Mouse (Mus musculus) brain, adult 2 months (tissue): ENCODE measurements around the gene Gpr62.
A peak's percentile ranks its signal among the peaks of the same experiment; 100 is the strongest.
"Not testable (repeated sequence)": the region's sequence is repeated elsewhere in the genome, so short reads cannot be mapped to it uniquely, and the experiment has no call there.

ENCODE experiments used
- DNase-seq: peaks from one replicate; pipeline ENCODE4 v3.0.0; 2011; ENCODE audit warnings: low read depth, low spot score

The Gpr62 gene

GRCm38 (mm10) chr9:106465571-106466200 is at the start of gene Gpr62:
Gene Gpr62, minus strand, starts transcription at chr9:106465938.
- DNase-seq: peak; percentile 96

- DNase-seq: no peak
Observed at GRCm38 (mm10) chr9:106514273-106514672, 48.5 kb upstream of the Gpr62 start, which contains the start of gene Iqcf5. Gene Iqcf5, plus strand, starts transcription at chr9:106514573.

- DNase-seq: no peak
Observed at GRCm38 (mm10) chr9:106513566-106513965, 47.8 kb upstream of the Gpr62 start.

GRCm38 (mm10) chr9:106512729-106513450 is 47.2 kb upstream of the Gpr62 start:
- DNase-seq: peak; percentile 55

GRCm38 (mm10) chr9:106509356-106509755 is 43.6 kb upstream of the Gpr62 start:
- DNase-seq: peak; percentile 53

- no peak for DNase-seq
Observed at GRCm38 (mm10) chr9:106504246-106504645, 38.5 kb upstream of the Gpr62 start.

- no peak for DNase-seq
Observed at GRCm38 (mm10) chr9:106501846-106502245, 36.1 kb upstream of the Gpr62 start.

GRCm38 (mm10) chr9:106499667-106500066 is 33.9 kb upstream of the Gpr62 start, which contains the start of gene Iqcf1:
Gene Iqcf1, plus strand, starts transcription at chr9:106499967.
- DNase-seq: no peak

- DNase-seq: not testable (repeated sequence)
Observed at GRCm38 (mm10) chr9:106487602-106488001, 21.9 kb upstream of the Gpr62 start.

GRCm38 (mm10) chr9:106485076-106485475 is 19.3 kb upstream of the Gpr62 start:
- no peak for DNase-seq

GRCm38 (mm10) chr9:106483606-106484005 is 17.9 kb upstream of the Gpr62 start:
- no peak for DNase-seq

- DNase-seq: no peak
Observed at GRCm38 (mm10) chr9:106483136-106483535, 17.4 kb upstream of the Gpr62 start.

- no peak for DNase-seq
Observed at GRCm38 (mm10) chr9:106482578-106483115, 16.9 kb upstream of the Gpr62 start.

GRCm38 (mm10) chr9:106481676-106482075 is 15.9 kb upstream of the Gpr62 start:
- DNase-seq: no peak

GRCm38 (mm10) chr9:106481075-106481474 is 15.3 kb upstream of the Gpr62 start:
- no peak for DNase-seq

- no peak for DNase-seq
Observed at GRCm38 (mm10) chr9:106480541-106480940, 14.8 kb upstream of the Gpr62 start.

- no peak for DNase-seq
Observed at GRCm38 (mm10) chr9:106478101-106478500, 12.4 kb upstream of the Gpr62 start.

GRCm38 (mm10) chr9:106477649-106478048 is 11.9 kb upstream of the Gpr62 start:
- no peak for DNase-seq

- DNase-seq: peak; percentile 100
Observed at GRCm38 (mm10) chr9:106476924-106477484, 11.3 kb upstream of the Gpr62 start, which contains the start of gene Parp3. Gene Parp3, minus strand, starts transcription at chr9:106476949.

- peak; percentile 77 for DNase-seq
Observed at GRCm38 (mm10) chr9:106476002-106476923, 10.5 kb upstream of the Gpr62 start.

GRCm38 (mm10) chr9:106475663-106476001 is 9.9 kb upstream of the Gpr62 start, which contains the start of gene Rrp9:
Gene Rrp9, plus strand, starts transcription at chr9:106475963.
- DNase-seq: no peak
